Mouse (Mus musculus) CH12.LX (cell line): ENCODE data around the gene 5530401A14Rik.

ENCODE experiments used
- BHLHE40 ChIP-seq: IDR thresholded peaks from 2 replicates; pipeline ENCODE4 v1.6.1; 2011; ENCODE audit warnings: mild to moderate bottlenecking, low read depth, low read length, improper control_type of control experiment
- CTCF ChIP-seq, 2 experiments: IDR thresholded peaks in 1 of 2; conservative IDR thresholded peaks in 1 of 2; 2 replicates each; pipeline ENCODE4 v1.5.1; 2011 to 2012; ENCODE audit warnings: low read depth in 2 of 2, low read length in 2 of 2, improper control_type of control experiment in 1 of 2, inconsistent platforms in 1 of 2, mild to moderate bottlenecking in 1 of 2, moderate library complexity in 1 of 2
- JUND ChIP-seq: conservative IDR thresholded peaks from 2 replicates; pipeline ENCODE4 v1.6.1; 2011; ENCODE audit warnings: low read depth, low read length, improper control_type of control experiment
- MAFK ChIP-seq: IDR thresholded peaks from 2 replicates; pipeline ENCODE4 v1.6.1; 2011; ENCODE audit warnings: low read length, improper control_type of control experiment; ENCODE audit not compliant: insufficient replicate concordance
- TCF12 ChIP-seq: IDR thresholded peaks from 2 replicates; pipeline ENCODE4 v1.6.1; 2014; ENCODE audit warnings: low read depth, mild to moderate bottlenecking, inconsistent platforms, low read length, improper control_type of control experiment
- ZKSCAN1 ChIP-seq: IDR thresholded peaks from 2 replicates; pipeline ENCODE4 v1.6.1; 2012; ENCODE audit warnings: low read depth, inconsistent platforms, low read length, improper control_type of control experiment, borderline replicate concordance
- ZNF384 ChIP-seq: IDR thresholded peaks from 2 replicates; pipeline ENCODE4 v1.6.1; 2012; ENCODE audit warnings: low read depth, low read length, improper control_type of control experiment, inconsistent platforms

- TF ChIP-seq TCF12, result no peak
- no peak for TF ChIP-seq CTCF (conservative IDR thresholded peaks at IDR 0.05 in 1 of 2, IDR thresholded peaks at IDR 0.05 in 1 of 2; ENCODE audit: low read depth in 2 of 2, low read length in 2 of 2)
- TF ChIP-seq ZNF384, result no peak
- no peak for TF ChIP-seq MAFK
- TF ChIP-seq JUND, result no peak
- no peak for TF ChIP-seq ZKSCAN1
- no peak for TF ChIP-seq BHLHE40
These were observed 77.0 kb downstream of the 5530401A14Rik start for GRCm38 (mm10) chr11:81937516-81937915.
